27 mouse cellular contexts compared by ENCODE assay signal in genomic region chr13:24915831-24916230, GRCm38 (mm10). TPM values are rescaled to one million over a fixed set of nuclear protein-coding genes. Genes with fewer than 3 reads are reported as not detected.
DNase-seq lines count a peak whose midpoint lies in the region; ATAC-seq lines count a peak whose summit lies in the region.
"Had no signal": no experiment of that assay in that cellular context is flagged by ENCODE, and none has a peak within 500 bp of the region (broad histone marks: within the 10 kb centered on the region; RNA-seq: fewer than 3 reads in every experiment).

No protein-coding gene starts in this region.

- H3K4me3 ChIP-seq in heart, embryonic 10.5 days = no peak overlapping the region
- H3K4me3 ChIP-seq in heart, embryonic 15.5 days = no peak overlapping the region
- H3K4me3 ChIP-seq: embryonic facial prominence, embryonic 13.5 days; embryonic facial prominence, embryonic 15.5 days; erythroblast, embryonic 14.5 days; forebrain, embryonic 10.5 days; forebrain, embryonic 12.5 days had no signal

- peaks cover 22% of the 10 kb centered on the region for H3K36me3 ChIP-seq in heart, embryonic 10.5 days
- H3K36me3 ChIP-seq in heart, embryonic 15.5 days = peaks cover 31% of the 10 kb centered on the region; the same call in 1 of the 2 replicates
- H3K36me3 ChIP-seq: G1E had no signal

- peaks cover 14% of the 10 kb centered on the region; the same call in 1 of the 2 replicates for H3K4me1 ChIP-seq in heart, embryonic 10.5 days
- peaks cover 8% of the 10 kb centered on the region; the same call in 1 of the 2 replicates for H3K4me1 ChIP-seq in heart, embryonic 15.5 days (replicated peaks)
- H3K4me1 ChIP-seq: embryonic facial prominence, embryonic 13.5 days; embryonic facial prominence, embryonic 15.5 days; forebrain, embryonic 10.5 days; forebrain, embryonic 12.5 days had no signal

- ATAC-seq in heart, embryonic 15.5 days (replicated peaks; ENCODE audit: insufficient number of reproducible peaks, insufficient read depth, low FRiP score, low read depth) = no peak
- ATAC-seq: activated CD4-positive, CD25-positive, alpha-beta regulatory T cell, adult 4 months; CD4-positive, CD25-positive, alpha-beta regulatory T cell, adult 4 months; forebrain, embryonic 14.5 days; forebrain, embryonic 16.5 days; Patski had no signal

- H3K27ac ChIP-seq in heart, embryonic 10.5 days = no peak overlapping the region
- peak overlapping the region; percentile 3; the same call in 1 of the 2 replicates for H3K27ac ChIP-seq in heart, embryonic 15.5 days
- H3K27ac ChIP-seq: embryonic facial prominence, embryonic 13.5 days; embryonic facial prominence, embryonic 15.5 days; forebrain, embryonic 10.5 days; forebrain, embryonic 12.5 days had no signal

- intact Hi-C loops in heart, postnatal 10 days (cut with DNase I) = no loop called here

- H3K4me2 ChIP-seq in heart, embryonic 15.5 days = no peak overlapping the region
- H3K4me2 ChIP-seq: embryonic facial prominence, embryonic 13.5 days; embryonic facial prominence, embryonic 15.5 days; forebrain, embryonic 12.5 days had no signal

- 58% methylated on average over 13 of the region's 13 CpGs for WGBS in heart, embryonic 10.5 days
- 61% methylated on average over 13 of the region's 13 CpGs for WGBS in heart, embryonic 15.5 days

- H3K9me3 ChIP-seq in heart, embryonic 10.5 days = no peaks in the 10 kb centered on the region
- no peaks in the 10 kb centered on the region for H3K9me3 ChIP-seq in heart, embryonic 15.5 days (replicated peaks)
- H3K9me3 ChIP-seq: embryonic facial prominence, embryonic 13.5 days; embryonic facial prominence, embryonic 15.5 days; forebrain, embryonic 10.5 days; forebrain, embryonic 12.5 days; G1E had no signal

- DNase-seq in heart, embryonic 10.5 days (ENCODE audit: low spot score) = peak; percentile 69
- DNase-seq in heart, adult 11 months = no peak
- no peak for DNase-seq in heart, postnatal 10 days
- no peak for DNase-seq in cerebellum, adult 11 months
- DNase-seq: adrenal gland, adult 8-10 months; adrenal gland, postnatal 14 days; adrenal gland, postnatal 36 days; B cell, adult 2 months; cerebellum, adult 18-20 months; cerebellum, adult 8-10 months; cerebellum, adult 9-11 months; cerebellum, postnatal 14 days; cerebellum, postnatal 36 days; embryo, embryonic 11 days had no signal

- H3K27me3 ChIP-seq in heart, embryonic 10.5 days (ENCODE audit: insufficient read depth, poor library complexity, severe bottlenecking) = no peaks in the 10 kb centered on the region
- H3K27me3 ChIP-seq in heart, embryonic 15.5 days = no peaks in the 10 kb centered on the region
- H3K27me3 ChIP-seq: CH12.LX; embryonic facial prominence, embryonic 13.5 days; embryonic facial prominence, embryonic 15.5 days; forebrain, embryonic 12.5 days; Patski had no signal

- H3K9ac ChIP-seq in heart, embryonic 15.5 days = no peak overlapping the region
- H3K9ac ChIP-seq: embryonic facial prominence, embryonic 13.5 days; embryonic facial prominence, embryonic 15.5 days; forebrain, embryonic 12.5 days had no signal

RNA-seq across cellular contexts. Expression of gene Aldh5a1, which starts 21.6 kb away (rescaled TPM):
- 4.5 and 7.1 TPM in 2 replicates for polyA plus RNA-seq in heart, embryonic 10.5 days (2016; fragmentation: Nextera tagmentation; extraction: Ambion mirVana)
- polyA plus RNA-seq in heart, embryonic 15.5 days (2015; fragmentation: Nextera tagmentation; extraction: Ambion mirVana) = 12.6 TPM in 2 replicates
- 10 to 100 TPM; 16.4 to 18.9 TPM for total RNA-seq in heart, postnatal 10 days (2021)
- polyA plus RNA-seq: erythroblast, embryonic 14.5 days; G1E had no signal

RNA-seq across cellular contexts. Expression of gene Gpld1, which starts 27.1 kb away (rescaled TPM):
- polyA plus RNA-seq in heart, embryonic 10.5 days (2016; fragmentation: Nextera tagmentation; extraction: Ambion mirVana) = 0.11 and 0.33 TPM in 2 replicates
- 0.31 and 0.32 TPM in 2 replicates for polyA plus RNA-seq in heart, embryonic 15.5 days (2015; fragmentation: Nextera tagmentation; extraction: Ambion mirVana)
- total RNA-seq in heart, postnatal 10 days (2021) = 1 to 10 TPM in 1 of 2 experiments, under 1 TPM in 1; 0.93 to 1.4 TPM
- polyA plus RNA-seq: erythroblast, embryonic 14.5 days had no signal
